Mouse (Mus musculus): Measurements from ENCODE around the gene Srp14.

DNA sequence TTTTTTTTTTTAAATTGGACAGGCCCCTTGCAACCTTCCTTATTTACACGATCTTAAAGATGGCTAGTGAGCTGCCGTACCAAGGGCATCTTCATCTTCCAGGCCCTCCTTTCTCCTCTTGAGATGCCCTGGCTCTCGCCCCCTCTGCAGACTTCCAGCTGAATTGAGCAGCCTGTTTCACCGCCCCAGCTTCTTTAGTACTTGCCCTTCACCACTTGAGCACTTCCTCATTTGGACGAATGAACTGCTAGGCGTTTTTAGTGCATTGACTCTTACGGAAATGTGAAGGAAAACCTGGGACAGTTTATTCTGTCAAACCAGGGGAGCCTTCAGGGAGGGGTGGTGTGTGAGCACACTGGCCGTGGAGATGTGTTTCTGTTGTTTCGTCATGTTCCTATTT lies 50.2 kb downstream of the Srp14 start:
- TF ChIP-seq CTCF (IDR thresholded peaks at IDR 0.05; ENCODE audit: extremely low read depth, insufficient read depth, low read length) (no peak), POLR2A (IDR thresholded peaks at IDR 0.05; ENCODE audit: extremely low read depth, insufficient read depth, low read length) (no peak)
